Mouse (Mus musculus): ENCODE data around the gene Rfx7.
"Not testable (repeated sequence)": the region's sequence is repeated elsewhere in the genome, so short reads cannot be mapped to it uniquely, and the experiment has no call there.

Rfx7 gene

GRCm38 (mm10) chr9:72543590-72543989 lies 11.6 kb downstream of the Rfx7 start:
- no peak for DNase-seq (ENCODE audit: low spot score)

- no peak for DNase-seq (ENCODE audit: low spot score)
These were observed 26.7 kb downstream of the Rfx7 start for GRCm38 (mm10) chr9:72558780-72559179.

- no peak for DNase-seq (ENCODE audit: low spot score)
These were observed 28.3 kb downstream of the Rfx7 start for GRCm38 (mm10) chr9:72560316-72560715.

- DNase-seq (ENCODE audit: low spot score): no peak
These were observed 31.2 kb downstream of the Rfx7 start for GRCm38 (mm10) chr9:72563277-72563676.

GRCm38 (mm10) chr9:72567116-72567515 lies 35.1 kb downstream of the Rfx7 start:
- DNase-seq (ENCODE audit: low spot score): no peak

- no peak for DNase-seq (ENCODE audit: low spot score)
These were observed 48.2 kb downstream of the Rfx7 start for GRCm38 (mm10) chr9:72580216-72580615.

GRCm38 (mm10) chr9:72590861-72591260 lies 58.8 kb downstream of the Rfx7 start:
- DNase-seq (ENCODE audit: low spot score): no peak

GRCm38 (mm10) chr9:72592016-72592415 lies 60.0 kb downstream of the Rfx7 start:
- no peak for DNase-seq (ENCODE audit: low spot score)

- DNase-seq (ENCODE audit: low spot score): not testable (repeated sequence)
These were observed 62.6 kb downstream of the Rfx7 start for GRCm38 (mm10) chr9:72594656-72595055.

GRCm38 (mm10) chr9:72600142-72600541 lies 68.1 kb downstream of the Rfx7 start:
- DNase-seq (ENCODE audit: low spot score): no peak

GRCm38 (mm10) chr9:72609771-72610170 lies 77.7 kb downstream of the Rfx7 start:
- DNase-seq (ENCODE audit: low spot score): no peak

GRCm38 (mm10) chr9:72613884-72614283 lies 81.8 kb downstream of the Rfx7 start:
- no peak for DNase-seq (ENCODE audit: low spot score)

GRCm38 (mm10) chr9:72614786-72615480 lies 82.9 kb downstream of the Rfx7 start:
- peak; percentile 10 for DNase-seq (ENCODE audit: low spot score)

GRCm38 (mm10) chr9:72618037-72618436 lies 86.0 kb downstream of the Rfx7 start:
- DNase-seq (ENCODE audit: low spot score): no peak

GRCm38 (mm10) chr9:72623605-72624004 lies 91.6 kb downstream of the Rfx7 start:
- DNase-seq (ENCODE audit: low spot score): no peak

- DNase-seq (ENCODE audit: low spot score): no peak
These were observed 95.6 kb downstream of the Rfx7 start for GRCm38 (mm10) chr9:72627598-72627997.

GRCm38 (mm10) chr9:72628591-72628990 lies 96.6 kb downstream of the Rfx7 start:
- DNase-seq (ENCODE audit: low spot score): peak; percentile 44

- no peak for DNase-seq (ENCODE audit: low spot score)
These were observed 100.2 kb downstream of the Rfx7 start for GRCm38 (mm10) chr9:72632198-72632597.

- DNase-seq (ENCODE audit: low spot score): no peak
These were observed 103.1 kb downstream of the Rfx7 start for GRCm38 (mm10) chr9:72635134-72635533.

GRCm38 (mm10) chr9:72636547-72636946 lies 104.5 kb downstream of the Rfx7 start:
- DNase-seq (ENCODE audit: low spot score): no peak

- DNase-seq (ENCODE audit: low spot score): no peak
These were observed 105.2 kb downstream of the Rfx7 start for GRCm38 (mm10) chr9:72637243-72637642.

- DNase-seq (ENCODE audit: low spot score): no peak
These were observed 107.2 kb downstream of the Rfx7 start for GRCm38 (mm10) chr9:72638951-72639842.
